18 mouse cellular contexts compared by ENCODE assay signal in genomic region chr5:66451561-66451960, GRCm38 (mm10).
DNase-seq lines count a peak whose midpoint lies in the region; TF ChIP-seq lines count a peak whose summit lies in the region.
"Had no signal": no experiment of that assay in that cellular context is flagged by ENCODE, and none has a peak within 500 bp of the region (broad histone marks: within the 10 kb centered on the region; RNA-seq: fewer than 3 reads in every experiment).

No protein-coding gene starts in this region.

- WGBS in lung, adult 2 months = 61% methylated on average over 5 of the region's 5 CpGs

- no peak overlapping the region for H3K4me3 ChIP-seq in lung, adult 2 months (replicated peaks; ENCODE audit: extremely low read depth, low read depth, low read length)
- H3K4me3 ChIP-seq: embryonic facial prominence, embryonic 13.5 days; heart, embryonic 15.5 days; midbrain, embryonic 12.5 days; neural tube, embryonic 12.5 days; stomach, embryonic 15.5 days had no signal

- TF ChIP-seq CTCF in lung, adult 2 months (IDR thresholded peaks at IDR 0.05; ENCODE audit: insufficient read depth, low read length) = no peak

- intact Hi-C loops in gastrocnemius, postnatal 14 days (cut with DNase I; ENCODE audit: low total_unique reads) = no loop called here

- H3K4me1 ChIP-seq in lung, adult 2 months (ENCODE audit: control insufficient read depth, insufficient read depth, low read length) = peaks cover 6% of the 10 kb centered on the region
- H3K4me1 ChIP-seq: embryonic facial prominence, embryonic 13.5 days; midbrain, embryonic 12.5 days; neural tube, embryonic 12.5 days; stomach, embryonic 15.5 days had no signal

- TF ChIP-seq POLR2A in lung, adult 2 months (IDR thresholded peaks at IDR 0.05; ENCODE audit: borderline replicate concordance, extremely low read depth, low read depth, low read length) = no peak

- peak; percentile 20 for DNase-seq in cerebellum, adult 11-12 months
- DNase-seq in cerebellum, adult 9-11 months = no peak
- peak; percentile 62 for DNase-seq in kidney, adult 18-20 months
- no peak for DNase-seq in kidney, postnatal 4 days
- DNase-seq in lung, postnatal 36 days = peak; percentile 23
- DNase-seq in lung, adult 2 months = no peak
- peak; percentile 41 for DNase-seq in kidney, postnatal 10 days
- DNase-seq in gastrocnemius, postnatal 14 days = no peak
- DNase-seq: adrenal gland, adult 8-10 months; gastrocnemius, postnatal 36 days; heart, postnatal 4 days; lung, embryonic 14.5 days; thymus, adult 2 months had no signal

Comparison
In these comparisons a context has a peak if more than half of its experiments do, and no peak if none do; other contexts are left out.
1. DNase-seq: peak in cerebellum, adult 11-12 months (single experiment), kidney, adult 18-20 months (single experiment), lung, postnatal 36 days (single experiment) and kidney, postnatal 10 days (single experiment); none in cerebellum, adult 9-11 months (single experiment), kidney, postnatal 4 days (0 of 2), lung, adult 2 months (single experiment) and gastrocnemius, postnatal 14 days (single experiment).